Mouse (Mus musculus): ENCODE data around the gene Mlx.

GRCm38 (mm10) chr11:101050359-101050758 lies 36.7 kb upstream of the Mlx start:
- TF ChIP-seq POLR2A (IDR thresholded peaks at IDR 0.05; ENCODE audit: low read depth, low read length) (no peak), CTCF (IDR thresholded peaks at IDR 0.05; ENCODE audit: extremely low read depth, insufficient read depth, insufficient read length, insufficient replicate concordance) (no peak)

Data from spleen, adult 2 months (tissue).